Mouse (Mus musculus) heart, embryonic 14.5 days (tissue): Measurements from ENCODE around the gene Nell2. TPM values are rescaled to one million over a fixed set of nuclear protein-coding genes. Genes with fewer than 3 reads are reported as not detected.

Source experiments
- ATAC-seq: fragments of 200-750 bp; cut with Nextera tagmentation; 2 replicates; pipeline ENCODE4 v1.8.0; 2017; ENCODE audit warnings: low read depth, moderate TSS enrichment; ENCODE audit not compliant: insufficient number of reproducible peaks, insufficient read depth, low FRiP score
- H3K27ac ChIP-seq, 2 experiments: fragments of 200-500 bp in 1 of 2; fragments of 300-500 bp in 1 of 2; sonication (generic) in 1 of 2; replicated peaks in 1 of 2; 2 replicates each; pipeline ENCODE4 v1.5.1; 2012 to 2014; ENCODE audit warnings: low read depth in 2 of 2, low read length in 2 of 2, control low read depth in 1 of 2, mild to moderate bottlenecking in 1 of 2, mixed read lengths in 1 of 2; ENCODE audit not compliant: control insufficient read depth in 1 of 2, insufficient read depth in 1 of 2
- H3K27me3 ChIP-seq: fragments of 300-500 bp; sonication (generic); 2 replicates; pipeline ENCODE4 v1.6.1; 2014; ENCODE audit warnings: mild to moderate bottlenecking, low read length, control low read depth; ENCODE audit not compliant: control insufficient read depth, insufficient read depth
- H3K36me3 ChIP-seq: fragments of 300-500 bp; sonication (generic); 2 replicates; pipeline ENCODE4 v1.6.1; 2014; ENCODE audit warnings: mild to moderate bottlenecking, control low read depth, low read length, mixed read lengths; ENCODE audit not compliant: control insufficient read depth, insufficient read depth
- H3K4me1 ChIP-seq, 2 experiments: fragments of 200-500 bp in 1 of 2; fragments of 300-500 bp in 1 of 2; sonication (generic) in 1 of 2; 2 replicates each; pipeline ENCODE4 v1.6.1; 2012 to 2014; ENCODE audit warnings: low read length in 2 of 2, control low read depth in 1 of 2, mixed read lengths in 1 of 2; ENCODE audit not compliant: control insufficient read depth in 2 of 2, insufficient read depth in 2 of 2
- H3K4me2 ChIP-seq: fragments of 300-500 bp; sonication (generic); 2 replicates; pipeline ENCODE4 v1.6.1; 2014; ENCODE audit warnings: mild to moderate bottlenecking, low read length
- H3K4me3 ChIP-seq, 2 experiments: fragments of 200-500 bp in 1 of 2; fragments of 300-500 bp in 1 of 2; sonication (generic) in 1 of 2; 2 replicates each; pipeline ENCODE4 v1.5.1; 2012 to 2014; ENCODE audit warnings: low read length in 2 of 2, mild to moderate bottlenecking in 2 of 2, control low read depth in 1 of 2, low read depth in 1 of 2, moderate library complexity in 1 of 2; ENCODE audit not compliant: control insufficient read depth in 1 of 2, insufficient read depth in 1 of 2
- H3K9ac ChIP-seq: fragments of 300-500 bp; sonication (generic); 2 replicates; pipeline ENCODE4 v1.6.1; 2014; ENCODE audit warnings: mild to moderate bottlenecking, low read length
- H3K9me3 ChIP-seq: fragments of 300-500 bp; sonication (generic); 2 replicates; pipeline ENCODE4 v1.6.1; 2016; ENCODE audit warnings: low read length, control low read depth; ENCODE audit not compliant: control insufficient read depth
- WGBS: fragments of 180-500 bp; shearing (Covaris S2); extraction: QIAGEN DNeasy Blood & Tissue Kit; methylation state at CpG from one replicate; pipeline ENCODE4 v1.1.7; 2014; 5-methylcytosine and 5-hydroxymethylcytosine counted together
- polyA plus RNA-seq: library from polyadenylated mRNA; unstranded; fragments of >200 nt; fragmentation: Nextera tagmentation; extraction: Ambion mirVana; gene quantifications from 2 replicates; pipeline ENCODE4 v1.2.1, GENCODE M21; 2014

Nell2 gene
- polyA plus RNA-seq, 1 experiment from 2014 or later: 2.0 TPM

GRCm38 (mm10) chr15:95313286-95313685, 215.1 kb downstream of the Nell2 start:
- H3K4me3 ChIP-seq: no peak overlapping the region
- H3K27ac ChIP-seq: no peak overlapping the region
- 61% methylated on average over 5 of the region's 5 CpGs for WGBS
- H3K4me2 ChIP-seq: no peak overlapping the region
- H3K9me3 ChIP-seq: no peaks in the 10 kb centered on the region
- H3K9ac ChIP-seq: no peak overlapping the region
- ATAC-seq: no peak
- no peaks in the 10 kb centered on the region for H3K27me3 ChIP-seq
- H3K36me3 ChIP-seq: no peaks in the 10 kb centered on the region
- no peaks in the 10 kb centered on the region for H3K4me1 ChIP-seq

GRCm38 (mm10) chr15:95304102-95304501, 224.3 kb downstream of the Nell2 start:
- Histone ChIP-seq H3K27me3 (no peaks in the 10 kb centered on the region), H3K4me2 (no peak overlapping the region), H3K9me3 (no peaks in the 10 kb centered on the region), H3K9ac (no peak overlapping the region), H3K36me3 (no peaks in the 10 kb centered on the region), H3K27ac (no peak overlapping the region), H3K4me3 (no peak overlapping the region), H3K4me1 (no peaks in the 10 kb centered on the region)
- 80% methylated on average over 8 of the region's 8 CpGs for WGBS
- no peak for ATAC-seq

GRCm38 (mm10) chr15:95296561-95296960, 231.8 kb downstream of the Nell2 start:
- WGBS: 87% methylated on average over 10 of the region's 10 CpGs
- no peak overlapping the region for H3K9ac ChIP-seq
- no peaks in the 10 kb centered on the region for H3K4me1 ChIP-seq
- H3K4me2 ChIP-seq: no peak overlapping the region
- no peaks in the 10 kb centered on the region for H3K36me3 ChIP-seq
- no peak for ATAC-seq
- no peak overlapping the region for H3K4me3 ChIP-seq
- H3K9me3 ChIP-seq: no peaks in the 10 kb centered on the region
- no peaks in the 10 kb centered on the region for H3K27me3 ChIP-seq
- no peak overlapping the region for H3K27ac ChIP-seq

- no peaks in the 10 kb centered on the region for H3K27me3 ChIP-seq
- no peak overlapping the region for H3K27ac ChIP-seq
- H3K4me1 ChIP-seq: no peaks in the 10 kb centered on the region
- no peak for ATAC-seq
- WGBS: 70% methylated on average over 10 of the region's 10 CpGs
- no peak overlapping the region for H3K9ac ChIP-seq
- H3K9me3 ChIP-seq: no peaks in the 10 kb centered on the region
- H3K36me3 ChIP-seq: no peaks in the 10 kb centered on the region
- no peak overlapping the region for H3K4me2 ChIP-seq
- H3K4me3 ChIP-seq: no peak overlapping the region
Observed at GRCm38 (mm10) chr15:95289047-95289446, 239.3 kb downstream of the Nell2 start.

- no peak overlapping the region for H3K27ac ChIP-seq
- H3K9me3 ChIP-seq: no peaks in the 10 kb centered on the region
- no peak overlapping the region for H3K4me3 ChIP-seq
- no peak overlapping the region for H3K4me2 ChIP-seq
- 75% methylated on average over 6 of the region's 6 CpGs for WGBS
- H3K9ac ChIP-seq: no peak overlapping the region
- H3K4me1 ChIP-seq: peaks cover 0 to 2% of the 10 kb centered on the region in 2 experiments; a peak in 1 of 4 replicates
- H3K27me3 ChIP-seq: no peaks in the 10 kb centered on the region
- ATAC-seq: no peak
- H3K36me3 ChIP-seq: no peaks in the 10 kb centered on the region
Observed at GRCm38 (mm10) chr15:95285199-95285598, 243.2 kb downstream of the Nell2 start.

- H3K4me1 ChIP-seq: peaks cover 0 to 2% of the 10 kb centered on the region in 2 experiments; a peak in 1 of 4 replicates
- no peak overlapping the region for H3K27ac ChIP-seq
- no peaks in the 10 kb centered on the region for H3K27me3 ChIP-seq
- H3K4me2 ChIP-seq: no peak overlapping the region
- no peak overlapping the region for H3K9ac ChIP-seq
- WGBS: 85% methylated on average over 2 of the region's 2 CpGs
- H3K9me3 ChIP-seq: no peaks in the 10 kb centered on the region
- no peak overlapping the region for H3K4me3 ChIP-seq
- ATAC-seq: no peak
- no peaks in the 10 kb centered on the region for H3K36me3 ChIP-seq
Observed at GRCm38 (mm10) chr15:95280986-95281385, 247.4 kb downstream of the Nell2 start.

GRCm38 (mm10) chr15:95278001-95278400, 250.4 kb downstream of the Nell2 start:
- H3K4me2 ChIP-seq: no peak overlapping the region
- WGBS: 86% methylated on average over 4 of the region's 4 CpGs
- H3K9ac ChIP-seq: no peak overlapping the region
- peaks cover 0 to 2% of the 10 kb centered on the region in 2 experiments; a peak in 1 of 4 replicates for H3K4me1 ChIP-seq
- H3K9me3 ChIP-seq: no peaks in the 10 kb centered on the region
- no peak overlapping the region for H3K27ac ChIP-seq
- H3K4me3 ChIP-seq: no peak overlapping the region
- H3K27me3 ChIP-seq: no peaks in the 10 kb centered on the region
- no peaks in the 10 kb centered on the region for H3K36me3 ChIP-seq
- no peak for ATAC-seq

GRCm38 (mm10) chr15:95276556-95276955, 251.8 kb downstream of the Nell2 start:
- ATAC-seq: no peak
- WGBS: 89% methylated on average over 3 of the region's 3 CpGs
- no peaks in the 10 kb centered on the region for H3K36me3 ChIP-seq

More at GRCm38 (mm10) chr15:95276556-95276955, 251.8 kb downstream of the Nell2 start:
- Histone ChIP-seq H3K4me2 (no peak overlapping the region), H3K9ac (no peak overlapping the region), H3K4me3 (no peak overlapping the region), H3K27me3 (no peaks in the 10 kb centered on the region), H3K27ac (no peak overlapping the region), H3K9me3 (no peaks in the 10 kb centered on the region), H3K4me1 (no peaks in the 10 kb centered on the region; a peak in 1 of 4 replicates)
